Mouse (Mus musculus) adrenal gland, adult (tissue): ENCODE data around the gene Hmbs.
"Not testable (repeated sequence)": the region's sequence is repeated elsewhere in the genome, so short reads cannot be mapped to it uniquely, and the experiment has no call there.

Experiments
- DNase-seq, 2 experiments: peaks; one replicate each; pipeline ENCODE4 v3.0.0; 2022 to 2023; ENCODE audit warnings: low spot score in 1 of 2; ENCODE audit not compliant: inconsistent age in 2 of 2

Gene Hmbs

DNA sequence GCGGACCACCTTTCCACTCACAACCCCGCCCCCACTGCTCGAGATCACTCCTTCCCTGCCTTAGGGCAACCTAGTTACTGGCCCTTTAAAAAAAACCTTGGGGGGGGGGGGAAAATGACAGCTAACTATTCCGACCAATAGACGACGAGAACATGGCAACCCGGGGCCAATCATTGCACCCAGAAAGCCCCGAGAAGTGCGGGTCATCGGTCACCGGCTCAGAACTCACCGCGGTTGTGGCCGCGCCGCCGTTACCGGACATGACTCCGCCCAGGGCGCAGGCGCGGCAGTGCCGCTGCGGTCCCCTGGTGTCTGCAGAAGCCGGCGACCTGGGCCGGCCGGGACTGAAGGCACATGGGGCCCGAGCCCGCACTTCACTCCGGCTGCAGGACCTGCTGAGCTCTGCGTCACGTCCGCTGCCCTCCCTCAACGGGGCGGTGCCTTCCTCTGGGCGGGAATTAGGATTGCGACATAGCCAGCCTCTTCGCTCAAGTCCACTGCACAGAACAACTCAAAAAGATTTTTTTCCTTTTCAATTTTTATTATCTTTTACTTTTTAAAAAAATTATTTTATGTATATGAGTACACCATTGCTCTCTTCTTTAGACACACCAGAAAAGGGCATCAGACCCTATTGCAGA is at the start of gene Hmbs:
Gene Hmbs, minus strand, starts transcription at position 448 of the 641 bp plus-strand sequence.
- DNase-seq, result peak; percentile 94 to 98

DNA sequence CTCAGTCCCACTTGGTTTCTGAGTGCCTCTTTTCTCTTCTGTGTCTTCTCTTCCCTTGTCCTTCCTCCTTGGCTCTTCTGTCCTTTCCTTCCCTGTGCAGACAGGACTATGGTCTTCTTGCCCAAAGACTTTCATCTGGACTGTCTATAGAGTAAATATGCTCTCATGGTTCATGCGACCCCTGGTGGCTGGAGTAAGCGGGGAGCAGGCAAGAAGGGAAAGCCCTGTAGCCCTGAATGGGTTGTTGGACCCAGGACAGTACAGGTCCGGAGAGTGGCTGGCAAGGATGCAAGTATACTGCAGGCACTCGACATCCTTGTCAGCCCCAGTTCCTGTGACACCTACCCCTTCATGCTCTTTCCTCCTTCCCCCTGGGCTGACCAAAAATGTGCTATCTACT is 47.4 kb upstream of the Hmbs start:
- peak; percentile 68 to 90 for DNase-seq

DNA sequence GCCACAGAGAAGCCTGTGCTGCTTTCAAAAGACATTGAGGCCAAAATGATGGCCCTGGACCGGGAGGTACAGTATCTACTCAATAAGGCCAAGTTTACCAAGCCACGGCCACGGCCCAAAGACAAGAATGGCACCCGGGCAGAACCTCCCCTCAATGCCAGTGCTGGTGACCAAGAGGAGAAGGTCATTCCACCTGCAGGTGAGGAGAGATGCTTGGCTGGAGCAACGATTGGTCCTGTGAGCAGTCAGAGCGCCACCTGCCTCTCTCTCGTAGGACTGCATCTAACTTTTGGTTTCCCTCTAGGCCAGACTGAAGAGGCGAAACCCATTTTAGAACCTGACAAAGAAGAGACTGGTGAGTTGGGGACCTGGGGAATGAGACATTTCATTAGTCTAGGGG is 45.2 kb upstream of the Hmbs start:
- DNase-seq, result peak; percentile 38 to 75

DNA sequence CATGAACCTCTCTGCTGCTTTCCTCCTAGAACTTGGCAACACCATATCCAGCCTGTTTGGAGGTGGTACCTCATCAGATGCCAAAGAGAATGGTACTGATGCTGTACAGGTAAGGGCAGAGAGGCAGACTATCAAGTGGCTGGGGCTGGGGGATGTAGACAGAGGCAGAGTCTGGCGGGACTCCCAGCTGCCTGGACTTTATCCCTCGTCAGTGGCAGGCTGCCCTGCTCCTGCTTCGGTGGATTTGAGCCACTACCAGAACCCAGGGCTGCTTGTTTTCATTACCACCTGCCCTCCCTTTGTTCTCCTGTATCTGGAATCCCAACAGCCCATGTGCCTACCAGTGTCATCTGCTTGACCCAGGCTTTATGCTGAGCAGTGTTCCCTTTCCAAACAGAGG is 43.2 kb upstream of the Hmbs start:
- DNase-seq, result no peak

DNA sequence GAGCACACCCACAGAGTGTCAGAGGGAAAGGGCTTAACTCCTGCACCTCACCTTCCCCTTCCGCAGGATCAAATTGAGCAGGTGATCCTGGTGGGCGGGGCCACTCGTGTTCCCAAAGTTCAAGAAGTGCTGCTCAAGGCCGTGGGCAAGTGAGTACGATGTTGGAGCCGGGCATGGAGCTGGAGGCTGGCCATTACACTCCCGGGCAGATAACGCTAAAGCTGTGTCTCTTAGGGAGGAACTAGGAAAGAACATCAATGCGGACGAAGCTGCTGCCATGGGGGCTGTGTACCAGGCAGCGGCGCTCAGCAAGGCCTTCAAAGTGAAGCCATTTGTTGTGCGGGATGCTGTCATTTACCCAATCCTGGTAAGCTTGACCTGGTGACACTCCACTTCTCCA is 40.6 kb upstream of the Hmbs start:
- DNase-seq, result peak in 1 of 2 experiments; percentile 46

DNA sequence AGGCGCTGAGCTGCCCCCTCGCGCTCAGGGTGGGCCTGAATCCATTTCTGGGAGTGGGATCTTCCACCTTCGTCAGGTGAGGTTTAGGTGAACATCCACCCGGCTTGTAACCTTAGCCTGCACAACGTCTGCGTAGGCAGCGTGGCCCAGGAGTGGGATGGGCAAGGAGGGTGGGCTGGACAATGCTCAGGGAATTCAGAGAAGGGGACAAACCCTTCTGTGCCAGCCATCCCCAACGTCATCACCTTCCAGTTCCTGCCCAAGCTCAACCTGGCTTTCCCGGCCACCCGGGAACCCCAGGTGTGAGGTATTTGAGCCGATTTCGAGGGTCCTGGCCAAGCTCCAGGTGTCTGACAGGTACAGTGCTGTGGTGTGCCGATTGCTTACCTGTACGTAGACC is 35.8 kb upstream of the Hmbs start:
- DNase-seq, result no peak

DNA sequence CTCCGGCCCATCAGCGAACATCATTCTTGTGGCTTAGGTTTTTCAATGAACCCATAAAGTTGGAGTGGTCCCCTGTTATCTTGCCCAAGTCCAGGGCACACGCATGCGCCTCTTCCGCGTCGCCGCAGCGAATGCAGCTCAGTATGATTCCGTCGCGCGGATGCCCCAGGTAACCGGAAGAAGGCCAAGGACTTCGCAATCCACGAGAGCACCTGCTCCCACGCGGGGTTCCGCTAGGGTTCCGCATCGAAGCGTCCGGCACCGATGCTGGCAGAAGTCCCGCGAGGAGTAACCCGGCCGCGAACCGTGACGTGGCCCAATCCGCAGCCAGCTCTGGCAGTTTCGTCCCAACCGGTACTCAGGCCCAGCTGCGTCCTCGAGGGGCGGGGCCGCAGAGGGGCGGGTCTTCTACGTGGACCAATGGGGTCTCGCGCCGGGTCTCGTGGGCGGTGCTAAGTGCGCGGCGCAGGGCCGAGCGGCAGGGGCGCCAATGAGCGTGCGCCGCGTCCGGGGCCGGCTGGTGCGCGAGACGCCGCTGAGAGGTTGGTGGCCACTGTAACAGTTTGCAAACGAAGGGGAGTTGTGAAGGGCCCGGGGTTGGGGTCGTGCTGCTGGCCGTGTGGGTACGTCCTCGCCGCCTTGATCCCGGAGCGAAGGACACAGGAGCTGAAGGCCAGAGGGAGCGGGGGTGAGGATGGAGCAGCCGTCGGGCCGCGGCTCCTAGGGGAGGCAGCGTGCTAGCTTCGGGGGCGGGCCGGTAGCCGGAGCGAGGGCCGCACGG is 35.2 kb upstream of the Hmbs start, which contains the start of gene Hyou1:
Gene Hyou1, plus strand, starts transcription at position 437 of the 781 bp plus-strand sequence.
- DNase-seq, result peak; percentile 99 to 100

DNA sequence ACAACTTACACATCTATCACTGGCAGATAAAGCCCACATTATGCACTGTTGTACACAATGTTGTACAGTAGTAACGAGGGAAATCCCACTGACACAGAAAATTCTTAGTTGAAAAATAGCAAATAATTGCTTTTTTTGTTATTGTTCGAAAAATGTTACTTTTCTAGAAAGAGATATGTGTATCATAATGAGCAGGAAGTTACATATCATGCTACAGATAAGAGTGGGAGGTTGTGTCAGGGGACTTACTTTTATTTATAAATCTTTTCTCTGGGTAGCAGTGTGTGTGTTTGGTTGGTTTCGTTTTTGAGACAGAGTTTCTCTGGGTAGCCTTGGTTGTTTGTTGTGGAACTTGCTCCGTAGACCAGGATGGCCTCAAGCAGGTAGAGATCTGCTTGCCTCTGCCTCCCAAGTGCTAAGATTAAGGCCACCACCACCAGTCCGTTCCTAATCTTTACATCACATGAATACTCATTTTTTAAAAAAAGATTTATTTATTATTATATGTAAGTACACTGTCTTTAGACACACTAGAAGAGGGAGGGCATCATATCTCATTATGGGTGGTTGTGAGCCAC is 34.2 kb upstream of the Hmbs start:
- no peak for DNase-seq

DNA sequence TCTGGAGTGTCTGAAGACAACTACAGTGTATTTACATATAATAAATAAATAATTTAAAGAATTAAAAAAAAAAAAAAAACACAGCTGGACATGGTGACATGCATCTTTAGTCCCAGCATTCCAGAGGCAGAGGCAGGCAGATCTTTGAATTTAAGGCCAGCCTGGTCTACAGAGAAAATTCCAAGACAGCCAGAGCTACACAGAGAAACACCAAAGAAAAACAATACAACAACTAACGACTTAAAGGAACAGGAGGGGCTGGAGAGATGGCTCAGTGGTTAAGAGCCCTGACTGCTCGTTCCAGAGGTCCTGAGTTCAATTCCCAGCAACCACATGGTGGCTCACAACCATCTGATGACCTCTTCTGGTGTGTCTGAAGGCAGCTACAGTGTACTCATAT is 33.3 kb upstream of the Hmbs start:
- DNase-seq, result not testable (repeated sequence)

DNA sequence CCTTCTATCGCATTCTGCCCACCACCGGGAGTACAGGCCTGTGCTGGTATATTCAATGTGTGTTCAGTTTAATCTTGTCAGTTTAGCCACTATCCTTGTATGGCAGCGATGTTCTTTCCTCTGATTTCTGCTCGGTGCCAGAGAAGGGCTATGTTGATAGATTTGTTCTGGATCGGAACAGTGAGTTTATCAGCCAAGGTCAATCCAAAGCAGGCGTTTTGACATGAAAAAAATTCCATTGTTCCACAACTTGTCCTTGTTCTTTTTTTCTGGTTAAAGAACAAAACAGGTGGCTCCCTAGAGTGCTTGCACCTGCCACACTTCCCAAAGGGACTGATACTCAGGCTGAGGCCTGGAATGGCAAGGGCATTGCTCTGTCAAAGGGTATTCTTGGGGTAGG is 32.1 kb upstream of the Hmbs start:
- peak; percentile 53 to 89 for DNase-seq

DNA sequence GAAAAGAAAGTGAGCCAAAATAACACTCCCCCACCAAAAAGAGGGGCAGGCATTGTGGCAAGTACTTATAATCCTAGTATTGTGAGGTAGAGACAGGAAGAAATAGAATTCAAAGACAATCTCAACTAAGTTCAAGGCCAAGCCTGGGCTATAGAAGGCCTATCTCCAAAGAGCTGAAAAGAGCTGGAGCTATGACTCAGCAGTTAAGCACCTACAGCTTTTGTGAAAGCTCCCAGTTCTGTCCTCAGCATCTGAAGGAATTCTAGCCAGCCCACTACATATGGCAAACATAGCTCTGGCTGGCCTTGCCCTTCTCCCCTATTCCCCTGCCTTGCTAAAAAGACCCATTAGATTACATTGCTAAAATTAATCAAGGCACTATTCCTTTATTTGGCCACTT is 29.4 kb upstream of the Hmbs start:
- DNase-seq, result peak in 1 of 2 experiments; percentile 68

DNA sequence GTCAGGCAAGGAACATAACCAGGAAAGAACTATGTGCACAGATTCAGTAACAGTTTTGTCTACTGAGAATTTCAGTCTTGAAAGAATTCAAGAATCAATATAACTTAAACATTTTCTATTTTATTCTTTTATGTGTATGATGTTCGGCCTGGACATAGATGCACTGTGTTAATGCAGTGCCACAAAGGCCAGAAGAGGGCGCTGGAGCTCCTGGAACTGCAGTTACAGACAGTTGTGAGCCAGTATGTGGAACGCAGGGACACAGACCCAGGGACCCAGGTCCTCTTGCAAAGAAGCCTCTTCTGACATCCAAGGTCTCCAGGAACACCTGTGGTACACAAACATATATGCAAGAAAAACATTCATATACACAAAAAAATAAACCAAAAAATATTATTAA is 20.5 kb upstream of the Hmbs start:
- peak in 1 of 2 experiments; percentile 63 for DNase-seq

DNA sequence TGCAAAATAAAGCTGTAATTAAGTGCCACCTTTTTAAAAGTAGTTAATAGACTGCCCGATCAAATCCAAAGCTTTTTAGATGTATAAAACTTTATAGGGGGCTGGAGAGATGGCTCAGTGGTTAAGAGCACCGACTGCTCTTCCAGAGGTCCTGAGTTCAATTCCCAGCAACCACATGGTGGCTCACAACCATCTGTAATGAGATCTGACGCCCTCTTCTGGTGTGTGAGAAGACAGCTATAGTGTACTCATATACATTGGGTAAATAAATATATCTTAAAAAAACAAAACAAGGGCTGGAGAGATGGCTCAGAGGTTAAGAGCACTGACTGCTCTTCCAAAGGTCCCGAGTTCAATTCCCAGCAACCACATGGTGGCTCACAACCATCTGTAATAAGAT is 17.9 kb upstream of the Hmbs start:
- DNase-seq, result not testable (repeated sequence)

DNA sequence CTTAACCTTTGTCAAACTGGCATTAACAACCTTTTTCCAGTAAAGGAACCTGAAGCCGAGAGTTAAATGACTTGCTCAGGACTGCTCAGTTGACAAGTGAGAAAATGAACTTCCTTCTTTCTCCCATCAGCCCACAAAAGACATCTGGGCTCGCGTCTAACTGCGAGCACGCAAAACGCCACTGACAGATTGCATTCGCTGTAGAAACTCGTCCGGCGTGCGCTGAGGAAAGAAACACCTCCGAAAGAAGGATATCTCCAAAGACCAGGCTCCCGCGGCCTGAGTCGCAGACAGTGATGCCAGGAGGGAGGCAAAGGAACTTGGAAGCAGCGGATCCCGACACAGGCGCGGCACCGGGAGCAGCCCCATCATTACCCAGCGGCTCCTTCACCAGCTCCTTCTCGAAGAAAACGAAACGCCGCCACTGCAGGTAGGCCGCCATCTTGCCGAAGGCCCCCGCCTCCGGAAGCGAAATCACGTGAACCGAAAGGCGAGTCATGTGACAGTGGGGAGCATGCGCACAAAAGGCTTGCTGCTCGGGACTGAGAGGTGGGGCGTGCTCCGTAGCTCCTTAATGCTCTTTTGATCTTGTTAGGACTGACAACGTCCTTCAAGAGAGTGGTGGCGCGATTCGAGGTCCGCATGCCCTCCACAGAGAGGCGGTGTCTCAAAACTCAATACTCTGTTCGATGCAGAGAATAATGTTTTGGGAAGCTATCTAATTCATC is 17.3 kb upstream of the Hmbs start, which contains the start of gene Vps11:
Gene Vps11, minus strand, starts transcription at position 481 of the 728 bp plus-strand sequence.
- DNase-seq, result peak; percentile 96 to 98

DNA sequence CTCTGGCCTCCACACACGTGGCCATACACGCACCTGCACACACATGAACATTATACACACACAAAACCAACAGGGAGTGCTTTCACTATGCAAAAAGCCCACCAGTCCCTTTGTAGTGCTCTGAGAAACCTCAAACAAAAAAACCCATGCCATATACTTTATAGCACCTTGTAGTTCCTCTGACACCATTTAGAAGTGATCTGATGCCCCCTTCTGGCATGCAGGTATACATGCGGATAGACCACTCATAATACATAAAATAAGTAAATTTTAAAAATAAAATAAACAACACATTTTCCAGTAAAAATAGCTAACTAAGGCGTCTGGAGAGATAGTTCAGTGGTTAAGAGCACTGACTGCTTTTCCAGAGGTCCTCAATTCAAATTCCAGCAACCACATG is 13.2 kb upstream of the Hmbs start:
- DNase-seq, result peak in 1 of 2 experiments; percentile 74

DNA sequence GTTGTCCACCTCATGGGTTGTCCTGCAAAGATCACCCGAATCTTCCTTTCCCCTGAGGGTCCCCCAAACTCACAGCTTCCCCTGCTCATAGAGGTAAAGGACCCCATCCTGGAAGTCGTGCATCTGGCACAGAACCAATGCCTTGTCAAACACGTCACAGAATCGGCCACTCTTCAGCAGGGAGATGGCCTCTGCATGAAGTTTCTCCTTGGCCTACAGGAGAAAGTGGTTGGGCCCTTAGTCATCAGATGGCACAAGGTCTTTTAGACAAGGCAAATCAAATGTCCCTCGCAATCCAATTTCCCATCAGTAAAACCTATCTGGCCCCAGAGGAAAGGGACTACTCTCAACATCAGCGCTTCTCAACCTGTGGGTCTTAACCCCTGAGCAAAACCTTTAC is 9.1 kb upstream of the Hmbs start:
- peak; percentile 61 to 86 for DNase-seq

DNA sequence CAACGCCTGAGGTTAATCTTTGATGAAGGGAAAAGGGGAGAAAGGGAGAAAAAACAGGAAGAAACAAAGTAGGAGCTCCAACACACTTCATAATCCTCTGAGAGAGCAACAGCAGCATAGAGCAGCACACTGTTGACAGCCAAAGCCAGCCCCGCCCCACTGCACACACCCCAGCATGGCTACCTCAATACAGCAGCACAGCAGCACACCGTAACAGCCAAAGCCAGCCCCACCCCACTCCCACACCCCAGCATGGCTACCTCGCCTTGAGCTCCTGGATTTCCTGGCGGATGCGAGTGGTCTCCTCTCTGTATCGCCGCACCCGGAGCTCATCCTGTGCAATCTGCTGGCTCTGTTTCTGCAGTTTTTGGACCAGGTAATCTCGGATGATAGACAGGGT is 8.3 kb upstream of the Hmbs start:
- no peak for DNase-seq

DNA sequence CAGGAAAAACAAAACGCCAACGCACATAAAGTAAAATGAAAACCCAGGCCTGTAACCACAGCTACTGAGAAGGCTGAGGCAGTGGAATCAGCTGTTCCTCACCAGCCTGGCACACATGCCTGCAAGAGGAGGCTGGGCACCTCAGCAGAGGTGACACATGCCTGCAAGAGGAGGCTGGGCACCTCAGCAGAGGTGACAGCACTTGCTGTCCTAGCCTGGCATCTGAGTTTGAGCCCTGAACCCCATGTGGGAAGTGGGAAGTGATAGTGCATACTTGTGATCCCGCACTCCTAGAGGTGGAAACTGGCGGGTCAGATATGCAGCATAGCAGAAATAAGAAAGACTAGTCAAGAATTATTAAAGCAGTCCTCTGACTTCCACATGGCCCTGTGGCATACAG is 7.4 kb upstream of the Hmbs start:
- no peak for DNase-seq

DNA sequence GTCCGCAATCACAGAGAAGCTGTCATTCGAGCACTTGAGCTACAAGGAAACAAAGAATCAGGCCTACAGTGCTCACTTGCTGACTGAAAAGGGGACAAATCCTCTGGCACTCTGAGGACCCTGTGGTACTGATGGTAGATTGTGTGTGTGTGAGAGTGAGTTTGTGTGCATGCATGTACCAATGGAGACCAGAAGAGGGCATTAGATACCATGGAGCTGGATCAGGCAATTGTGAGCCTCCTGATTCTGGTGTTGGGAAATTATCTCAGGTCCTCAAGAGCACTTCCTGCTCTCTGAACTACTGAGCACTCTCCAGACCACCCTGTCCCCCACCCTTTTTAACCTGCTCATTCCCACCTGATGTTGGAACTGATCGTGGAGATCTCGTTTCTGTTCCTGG is 4.5 kb upstream of the Hmbs start:
- no peak for DNase-seq

DNA sequence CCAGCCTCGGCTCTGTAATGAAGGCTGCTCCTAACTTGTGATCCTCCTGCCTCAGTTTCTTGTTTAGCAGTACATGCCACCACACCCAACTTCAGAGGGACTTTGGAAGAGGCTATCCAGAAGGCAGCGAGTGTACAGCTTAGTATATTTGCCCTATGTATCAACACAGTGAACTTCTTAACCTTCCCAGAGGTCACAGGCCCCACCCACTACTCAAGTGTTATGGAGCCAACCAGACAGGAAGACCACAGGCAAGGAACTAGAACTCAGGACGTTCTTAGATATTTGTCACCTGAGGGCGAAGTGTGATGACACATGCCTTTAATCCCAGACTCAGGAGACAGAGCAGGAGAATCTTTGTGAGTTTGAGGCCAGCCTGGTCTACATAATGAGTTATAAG is 3.6 kb upstream of the Hmbs start:
- DNase-seq, result no peak

DNA sequence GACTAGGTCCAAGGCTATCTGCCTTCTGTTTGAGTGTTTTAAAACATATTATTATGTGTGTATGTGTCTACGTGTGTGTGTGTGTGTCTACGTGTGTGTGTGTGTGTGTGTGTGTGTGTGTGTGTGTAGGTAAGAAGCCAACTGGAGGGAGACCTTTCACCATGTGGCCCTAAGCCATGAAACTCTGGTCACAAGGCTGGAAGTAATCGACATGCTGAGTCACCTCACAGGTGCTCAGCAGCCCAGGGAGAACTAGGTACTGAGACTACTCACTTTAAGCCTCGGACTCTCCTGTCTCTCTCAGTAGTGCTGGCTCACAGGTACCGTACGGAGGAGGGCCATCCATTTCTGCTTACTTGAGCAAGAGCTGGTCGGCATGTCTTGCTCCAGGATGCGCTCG is 3.1 kb upstream of the Hmbs start:
- DNase-seq, result no peak
